ENCODE assay signal across 38 mouse cellular contexts in genomic region chr3:85950914-85951313, GRCm38 (mm10). TPM values are rescaled to one million over a fixed set of nuclear protein-coding genes. Genes with fewer than 3 reads are reported as not detected.
"Had no signal": no experiment of that assay in that cellular context is flagged by ENCODE, and none has a peak within 500 bp of the region (broad histone marks: within the 10 kb centered on the region; RNA-seq: fewer than 3 reads in every experiment).

No protein-coding gene starts in this region.

- H3K27ac ChIP-seq: gastrocnemius, adult 2 months; heart, adult 2 months; heart, embryonic 13.5 days; heart, embryonic 15.5 days; hindbrain, embryonic 10.5 days; hindbrain, embryonic 12.5 days; hindbrain, embryonic 14.5 days; intestine, embryonic 15.5 days; kidney, embryonic 15.5 days; kidney, postnatal 0 days; limb, embryonic 13.5 days; limb, embryonic 15.5 days had no signal

- H3K4me3 ChIP-seq: gastrocnemius, adult 2 months; heart, adult 2 months; heart, embryonic 13.5 days; heart, embryonic 15.5 days; hindbrain, embryonic 10.5 days; hindbrain, embryonic 12.5 days; intestine, embryonic 15.5 days; kidney, embryonic 15.5 days; limb, embryonic 13.5 days; limb, embryonic 15.5 days had no signal

- H3K9me3 ChIP-seq: heart, embryonic 13.5 days; heart, embryonic 15.5 days; intestine, embryonic 15.5 days; kidney, embryonic 15.5 days; limb, embryonic 15.5 days had no signal

- H3K36me3 ChIP-seq: heart, embryonic 13.5 days; heart, embryonic 15.5 days; hindbrain, embryonic 10.5 days; hindbrain, embryonic 12.5 days; intestine, embryonic 15.5 days; kidney, embryonic 15.5 days; limb, embryonic 13.5 days; limb, embryonic 15.5 days had no signal

- ATAC-seq: forebrain, embryonic 16.5 days; hindbrain, embryonic 16.5 days; inflammation-experienced regulatory T-cells, adult 6 months; intestine, embryonic 15.5 days had no signal

- H3K27me3 ChIP-seq: heart, embryonic 13.5 days; heart, embryonic 15.5 days; hindbrain, embryonic 12.5 days; intestine, embryonic 15.5 days; kidney, embryonic 15.5 days; limb, embryonic 13.5 days; limb, embryonic 15.5 days had no signal

- H3K9ac ChIP-seq: heart, embryonic 13.5 days; heart, embryonic 15.5 days; hindbrain, embryonic 12.5 days; hindbrain, embryonic 14.5 days; intestine, embryonic 15.5 days; kidney, embryonic 15.5 days; limb, embryonic 13.5 days; limb, embryonic 15.5 days had no signal

- H3K4me1 ChIP-seq: heart, embryonic 13.5 days; heart, embryonic 15.5 days; hindbrain, embryonic 12.5 days; intestine, embryonic 15.5 days; kidney, embryonic 15.5 days; limb, embryonic 13.5 days; limb, embryonic 15.5 days had no signal

- H3K4me2 ChIP-seq: heart, embryonic 11.5 days; heart, embryonic 13.5 days; heart, embryonic 15.5 days; hindbrain, embryonic 12.5 days; hindbrain, embryonic 14.5 days; intestine, embryonic 15.5 days; kidney, embryonic 15.5 days; limb, embryonic 13.5 days; limb, embryonic 15.5 days had no signal

- DNase-seq: gastrocnemius, adult 2 months; gastrocnemius, postnatal 10 days; gastrocnemius, postnatal 25 days; heart, adult 2 months; heart, postnatal 14 days; heart, postnatal 36 days; kidney, adult 11 months; kidney, adult 2 months; kidney, adult 9 months; kidney, postnatal 14 days; kidney, postnatal 36 days; layer of hippocampus, postnatal 36 days; left cerebral cortex, postnatal 4 days had no signal

RNA-seq across cellular contexts. Expression of gene Prss48, which starts 51.4 kb away (rescaled TPM):
- total RNA-seq: gastrocnemius, adult 2 months; gastrocnemius, postnatal 10 days; gastrocnemius, postnatal 25 days; gastrocnemius, postnatal 4 days; granulocyte monocyte progenitor cell, adult 5-6 weeks; heart, adult 2 months; heart, postnatal 14 days; heart, postnatal 36 days; layer of hippocampus, adult 18-20 months; layer of hippocampus, postnatal 14 days; layer of hippocampus, postnatal 36 days; left cerebral cortex, adult 18-20 months; left cerebral cortex, adult 8-10 months; left cerebral cortex, postnatal 10 days; left cerebral cortex, postnatal 25 days; left cerebral cortex, postnatal 4 days had no signal
- polyA plus RNA-seq: forebrain, embryonic 16.5 days; frontal cortex, adult 2 months; heart, adult 2 months; heart, embryonic 11.5 days; heart, embryonic 13.5 days; heart, embryonic 15.5 days; heart, postnatal 0 days; hindbrain, embryonic 10.5 days; hindbrain, embryonic 12.5 days; hindbrain, embryonic 16.5 days; inflammation-experienced regulatory T-cells, adult 6 months; kidney, adult 2 months; kidney, postnatal 0 days; large intestine, adult 2 months; limb, embryonic 13.5 days; limb, embryonic 15.5 days had no signal
